Mouse (Mus musculus) adrenal gland, postnatal 14 days (tissue): ENCODE data around the gene Tmbim6. TPM values are rescaled to one million over a fixed set of nuclear protein-coding genes. Genes with fewer than 3 reads are reported as not detected.
A peak's percentile ranks its signal among the peaks of the same experiment; 100 is the strongest.

Source experiments
- DNase-seq: peaks from one replicate; pipeline ENCODE4 v3.0.0; 2021; ENCODE audit warnings: mixed read lengths
- long read RNA-seq, 2 experiments: library from polyadenylated mRNA; stranded (forward); transcript quantifications; one replicate each; pipeline ENCODE4 v2.0.0; 2021
- total RNA-seq: library from RNA; stranded (reverse); gene quantifications from 2 replicates; pipeline ENCODE4 v1.2.3, GENCODE M21; 2021

Tmbim6 gene
- 571 and 598 TPM in 2 replicates for total RNA-seq
- long read RNA-seq, experiment 1, transcript Tmbim6-202 (10 exons, 944 nt), result minor isoform, 25 of 1,071 reads
- long read RNA-seq, experiment 1, transcript Tmbim6-201 (10 exons, 2,452 nt), result major isoform, 950 of 1,071 reads
- long read RNA-seq, experiment 1, partial matches to known transcripts, result 40 of 1,071 reads
- long read RNA-seq, experiment 1, other reads (novel, unspliced or antisense), result 48 of 1,071 reads
- long read RNA-seq, experiment 2, transcript Tmbim6-205 (11 exons, 871 nt), result minor isoform, 5 of 681 reads
- long read RNA-seq, experiment 2, transcript Tmbim6-202 (10 exons, 944 nt), result minor isoform, 11 of 681 reads
- long read RNA-seq, experiment 2, transcript Tmbim6-201 (10 exons, 2,452 nt), result major isoform, 581 of 681 reads
- long read RNA-seq, experiment 2, partial matches to known transcripts, result 73 of 681 reads
- long read RNA-seq, experiment 2, other reads (novel, unspliced or antisense), result 6 of 681 reads

DNA sequence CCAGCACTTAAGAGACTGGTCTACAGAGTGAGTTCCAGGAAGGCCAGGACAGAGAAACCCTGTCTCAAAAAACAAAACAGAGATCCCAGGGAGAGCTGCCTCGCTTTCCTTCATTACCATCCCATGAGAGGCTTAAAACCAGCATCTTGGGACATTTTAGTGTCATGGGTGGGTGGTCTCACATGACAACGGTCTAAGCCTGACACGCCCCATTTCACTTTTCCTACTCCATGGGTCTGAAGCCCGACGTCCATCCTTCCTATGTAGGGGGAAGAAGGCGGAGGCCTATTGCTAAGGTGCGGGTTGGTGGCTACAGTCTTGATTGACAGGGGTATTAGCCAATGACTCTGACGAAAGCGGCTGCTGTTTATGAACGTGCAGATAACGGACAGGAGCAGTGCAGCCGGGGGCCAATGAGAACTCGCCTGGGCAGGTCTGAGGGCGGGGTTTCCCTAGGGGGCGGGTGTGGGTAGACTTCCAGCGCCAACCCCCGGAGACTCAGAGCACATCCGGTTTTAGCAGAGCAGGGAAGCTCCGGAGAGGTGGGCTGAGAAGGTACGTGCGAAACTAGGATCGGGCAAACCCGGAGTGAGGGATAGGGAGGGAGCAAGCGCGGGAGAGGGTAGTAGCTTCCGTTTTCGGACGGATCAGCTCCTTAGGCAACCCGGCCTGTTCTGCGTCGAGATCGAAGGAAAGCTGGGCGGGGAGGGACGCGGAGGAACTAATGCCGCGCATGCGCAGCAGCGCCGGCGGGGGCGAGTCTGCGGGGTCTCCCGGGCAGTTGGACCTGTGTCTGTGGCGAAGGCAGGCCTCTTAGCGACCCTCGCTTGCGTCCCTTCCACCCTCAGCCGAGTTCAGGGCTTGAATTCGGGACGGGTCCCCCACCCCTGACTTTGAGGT, at the start of gene Tmbim6:
Gene Tmbim6 (plus strand): TSS at position 397 of the 900 bp plus-strand sequence.
- peak; percentile 100 for DNase-seq

DNA sequence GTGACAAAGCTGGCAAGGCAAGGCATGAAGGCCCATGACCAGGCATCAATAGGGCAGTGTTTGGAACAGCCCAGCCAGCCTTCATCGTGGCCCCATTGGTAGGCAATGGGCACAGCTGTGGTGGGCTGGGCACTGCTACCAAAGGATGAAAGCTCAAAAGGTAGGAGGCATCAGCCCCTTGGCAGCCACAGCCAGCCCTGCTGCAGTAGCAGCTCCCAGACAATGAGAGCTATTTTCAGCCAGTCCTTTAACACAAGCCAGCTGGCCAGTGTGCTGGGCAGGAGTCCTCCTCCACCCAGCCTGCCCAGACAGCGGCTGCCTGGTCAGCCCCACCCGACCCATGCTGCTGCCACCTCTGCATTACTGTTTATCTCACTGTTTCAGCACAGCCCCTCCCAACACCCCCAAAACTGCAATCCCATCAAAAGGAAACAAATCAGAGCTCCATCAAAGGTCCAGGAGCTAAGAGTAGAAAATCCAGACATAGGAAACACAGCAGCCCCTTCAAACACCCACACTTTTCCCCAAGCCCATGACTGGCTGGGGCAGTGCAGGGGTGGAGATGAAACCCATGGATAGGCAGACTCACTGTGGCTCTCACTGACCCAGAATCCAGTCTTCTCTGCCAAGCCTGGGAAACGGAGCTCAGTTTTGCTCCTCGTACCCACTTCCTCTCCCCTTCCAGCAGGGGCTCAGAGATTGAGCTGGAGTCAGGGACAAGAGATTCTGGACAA, 49.1 kb upstream of the Tmbim6 start:
- DNase-seq, result peak; percentile 47

DNA sequence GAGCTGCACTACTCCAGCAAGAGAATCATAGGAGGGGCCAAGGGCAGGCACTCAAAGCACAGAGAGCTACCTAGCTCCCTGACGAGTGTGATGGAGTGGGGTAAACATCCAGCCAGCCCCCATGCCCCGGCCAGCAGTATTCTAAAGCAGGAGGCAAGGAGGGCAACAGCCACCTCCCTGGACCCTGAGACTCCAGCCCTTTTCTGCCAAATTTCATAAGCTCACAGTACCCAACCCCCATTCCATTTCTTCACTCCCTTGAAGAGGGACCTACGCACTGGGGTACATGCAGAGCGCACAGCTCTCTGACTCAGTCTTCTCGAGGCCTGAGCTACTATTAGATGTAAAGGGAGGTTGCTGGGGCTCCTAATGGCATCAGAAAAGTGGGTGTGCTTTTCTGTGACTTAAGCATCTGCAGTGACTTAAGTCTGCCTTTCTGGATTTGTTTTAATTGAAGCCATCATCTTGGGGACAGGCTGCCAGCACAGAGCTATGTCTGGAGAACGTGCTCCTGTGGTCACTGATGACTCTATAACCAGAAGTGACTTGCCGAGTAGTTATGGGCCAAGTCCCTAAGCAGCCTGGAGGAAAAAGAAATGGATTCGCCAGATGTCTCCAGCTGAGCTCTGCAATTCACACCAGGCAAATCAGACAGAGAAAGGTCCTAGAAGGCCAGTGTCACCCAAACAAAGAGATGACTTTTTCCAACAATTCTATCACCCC, 48.4 kb upstream of the Tmbim6 start:
- no peak for DNase-seq

DNA sequence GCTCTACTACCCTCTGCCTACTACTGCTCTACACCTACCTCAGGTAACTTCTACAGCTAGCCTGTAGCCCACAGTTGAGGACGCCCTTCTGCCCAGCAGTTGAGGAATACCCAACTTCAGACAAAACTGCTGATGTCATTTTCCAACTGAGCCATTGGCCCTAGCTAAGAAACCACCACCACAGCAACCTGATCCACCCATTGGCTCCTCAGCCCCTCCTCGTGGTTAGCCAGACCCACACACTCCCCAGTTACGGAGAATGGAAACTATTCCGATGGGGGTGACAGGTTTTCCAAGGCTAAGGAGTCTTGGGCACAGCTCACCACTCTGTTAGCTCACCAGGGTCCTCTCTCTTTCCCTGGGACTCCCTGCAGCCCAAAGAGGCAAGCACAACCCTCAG, 47.7 kb upstream of the Tmbim6 start:
- no peak for DNase-seq

DNA sequence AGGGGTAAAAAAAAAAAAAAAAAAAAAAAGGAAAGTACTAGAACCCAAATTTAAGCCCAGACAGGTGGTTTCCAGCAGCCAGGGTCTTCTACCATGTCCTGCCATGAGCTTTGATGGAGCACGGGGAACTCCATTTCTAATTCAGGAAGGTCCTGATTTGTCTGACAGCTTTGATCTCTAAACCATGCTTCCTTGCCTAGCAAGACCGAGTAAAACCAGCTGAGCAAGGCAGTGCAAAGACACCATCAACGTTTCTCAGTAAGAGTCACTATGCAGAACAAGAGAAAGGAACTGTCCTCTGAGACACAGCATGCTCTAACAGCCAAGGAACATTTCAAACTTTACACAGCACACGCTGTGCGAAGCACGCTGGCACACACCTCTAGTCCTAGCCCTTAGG, 41.1 kb upstream of the Tmbim6 start:
- DNase-seq, result no peak

DNA sequence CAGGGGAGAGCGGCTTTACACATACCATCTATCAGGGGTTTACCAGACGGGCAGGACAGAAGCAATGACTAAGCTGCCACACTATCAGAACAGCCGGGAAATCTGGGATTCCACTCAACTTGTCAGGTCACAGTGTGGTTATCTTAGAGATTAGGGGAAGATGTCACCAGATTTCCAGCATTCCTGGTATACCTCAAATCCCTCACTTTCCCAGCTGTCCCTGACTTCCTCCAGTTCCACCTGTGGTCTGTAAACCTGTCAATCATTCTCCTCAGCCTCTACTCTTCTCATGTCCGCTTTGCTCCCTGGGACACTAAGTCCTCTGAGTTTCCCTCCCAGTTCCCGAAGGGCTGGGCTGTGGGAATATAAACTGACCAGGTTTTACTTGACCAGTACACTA, 40.4 kb upstream of the Tmbim6 start:
- no peak for DNase-seq

DNA sequence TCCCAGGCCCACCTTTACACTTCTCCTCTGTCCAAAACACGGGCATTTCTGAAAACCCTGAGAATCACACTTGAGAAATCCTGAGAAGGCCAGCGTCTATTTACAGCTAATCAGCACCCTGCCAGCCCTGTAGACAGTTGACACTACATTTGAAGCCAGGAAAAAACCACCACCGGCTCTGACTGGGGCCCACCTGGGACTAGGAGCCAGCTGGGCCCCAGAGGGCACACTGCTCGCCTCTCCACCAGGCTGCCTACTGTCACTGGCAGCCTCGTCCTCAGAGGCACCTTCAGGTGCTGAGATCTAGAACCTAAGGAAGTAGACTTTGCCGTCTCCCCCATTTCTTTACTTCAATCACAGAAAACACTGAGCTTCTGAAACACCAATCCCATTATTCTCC, 37.0 kb upstream of the Tmbim6 start:
- DNase-seq, result no peak

DNA sequence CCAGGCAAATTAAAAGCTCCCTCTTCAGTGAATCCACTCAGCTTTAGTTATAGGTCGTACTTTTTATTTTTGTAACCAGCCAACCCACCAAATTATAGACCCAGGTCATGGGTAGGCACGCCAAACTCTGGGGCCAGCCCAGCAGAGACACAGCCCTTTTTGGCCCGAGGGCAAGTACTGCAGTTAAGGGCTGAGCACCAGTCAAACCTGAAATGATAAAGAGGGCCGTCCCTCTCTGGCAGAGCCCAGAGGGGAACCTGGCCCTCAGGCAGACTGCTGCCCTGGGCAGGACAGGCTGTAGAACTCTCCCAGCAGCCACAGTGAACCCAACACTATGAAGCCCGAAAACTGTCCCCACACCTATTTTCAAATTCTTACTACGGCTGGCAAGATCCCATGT, 36.2 kb upstream of the Tmbim6 start:
- DNase-seq, result no peak

DNA sequence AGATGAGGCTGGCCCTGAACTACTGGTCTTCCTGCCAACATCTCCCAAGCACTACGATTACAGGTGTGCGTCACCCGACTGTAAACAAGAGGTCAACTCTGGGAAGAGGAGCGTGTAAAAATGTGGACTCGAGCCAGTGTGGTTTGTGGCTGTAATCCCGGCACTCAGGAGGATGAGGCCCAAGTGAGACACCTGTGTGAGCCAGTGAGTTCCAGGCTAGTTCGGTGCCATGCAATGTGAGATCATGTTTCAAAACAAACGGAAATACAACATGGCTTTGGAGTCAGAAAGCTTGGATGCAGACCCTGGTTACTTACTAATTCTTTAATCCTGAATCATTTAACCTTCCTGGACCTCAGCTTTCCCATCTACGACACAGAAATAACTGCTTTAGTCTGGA, 33.7 kb upstream of the Tmbim6 start:
- DNase-seq, result no peak

DNA sequence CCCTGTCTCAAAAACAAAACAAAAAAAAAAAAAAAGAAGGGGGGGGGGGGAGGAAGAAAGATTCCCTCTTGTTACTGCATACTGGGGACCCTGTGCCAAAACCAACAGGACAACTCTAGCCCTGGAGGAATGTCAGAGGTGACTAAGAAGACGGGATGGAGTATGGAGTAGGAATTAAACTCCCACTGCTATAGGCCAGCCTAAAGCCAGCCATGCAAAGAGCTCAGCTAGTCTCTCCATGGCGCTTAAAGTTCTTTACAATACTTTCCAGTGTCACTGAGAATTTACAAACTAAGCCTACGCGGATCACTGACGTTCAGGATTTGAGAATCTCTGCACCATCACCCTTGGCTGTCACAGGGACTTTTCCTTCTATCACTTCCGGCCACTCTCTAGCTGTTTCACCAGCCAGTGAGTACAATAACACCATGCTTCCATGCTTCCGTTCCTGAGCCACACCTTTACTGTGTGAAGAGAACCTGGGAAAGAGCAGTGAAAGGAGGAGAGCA, 28.6 kb upstream of the Tmbim6 start:
- no peak for DNase-seq

DNA sequence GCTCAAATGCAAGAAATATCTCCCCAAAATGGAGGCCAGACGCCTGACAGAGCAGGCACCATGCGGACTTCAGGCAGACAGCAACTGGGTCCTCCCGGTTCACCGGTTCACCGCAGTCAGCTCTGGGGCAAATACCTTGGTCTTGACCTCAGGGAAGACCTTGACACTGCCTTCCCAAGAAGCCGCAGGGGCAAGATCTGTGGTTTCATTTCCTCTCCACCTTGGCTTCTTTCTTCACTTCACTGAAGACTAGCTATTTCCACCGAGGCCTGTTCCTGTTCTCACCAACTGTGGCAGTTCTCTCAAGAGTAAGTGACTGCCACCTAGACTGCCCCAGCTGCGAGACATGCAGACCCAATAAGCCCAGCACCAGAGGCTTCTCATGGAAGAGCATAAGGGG, 27.8 kb upstream of the Tmbim6 start:
- no peak for DNase-seq

DNA sequence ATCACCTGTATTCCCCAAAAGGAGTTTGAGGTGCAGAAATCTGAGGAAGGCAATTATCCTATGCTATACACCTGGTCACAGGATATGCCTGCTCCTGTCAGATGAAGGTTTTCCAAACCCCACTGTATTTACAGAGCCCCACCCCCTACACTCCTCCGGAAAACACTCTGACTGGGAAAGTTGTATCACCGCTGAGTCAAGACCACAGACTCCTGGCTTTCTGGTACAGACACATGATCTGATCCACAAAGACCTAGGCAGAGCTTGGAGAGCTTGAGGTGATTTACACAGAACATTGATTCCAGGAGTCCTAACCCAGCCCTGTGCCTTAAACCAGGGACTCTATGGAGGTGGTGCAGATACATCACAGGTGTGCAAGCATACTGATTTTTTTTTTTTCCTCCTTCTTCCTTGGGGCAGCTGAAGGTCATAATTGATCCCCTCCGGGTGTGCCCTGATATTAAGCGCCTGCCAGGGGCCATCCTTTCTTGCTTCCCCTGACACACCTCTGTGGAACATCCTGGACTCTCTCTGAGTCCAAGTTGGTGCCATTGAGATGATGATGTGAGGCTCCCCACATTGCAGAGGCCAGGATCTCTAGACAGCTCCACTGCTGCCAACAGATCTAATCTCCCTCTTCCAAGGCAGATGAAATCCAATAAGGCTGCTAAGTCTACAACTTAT, 24.0 kb upstream of the Tmbim6 start:
- DNase-seq, result no peak

DNA sequence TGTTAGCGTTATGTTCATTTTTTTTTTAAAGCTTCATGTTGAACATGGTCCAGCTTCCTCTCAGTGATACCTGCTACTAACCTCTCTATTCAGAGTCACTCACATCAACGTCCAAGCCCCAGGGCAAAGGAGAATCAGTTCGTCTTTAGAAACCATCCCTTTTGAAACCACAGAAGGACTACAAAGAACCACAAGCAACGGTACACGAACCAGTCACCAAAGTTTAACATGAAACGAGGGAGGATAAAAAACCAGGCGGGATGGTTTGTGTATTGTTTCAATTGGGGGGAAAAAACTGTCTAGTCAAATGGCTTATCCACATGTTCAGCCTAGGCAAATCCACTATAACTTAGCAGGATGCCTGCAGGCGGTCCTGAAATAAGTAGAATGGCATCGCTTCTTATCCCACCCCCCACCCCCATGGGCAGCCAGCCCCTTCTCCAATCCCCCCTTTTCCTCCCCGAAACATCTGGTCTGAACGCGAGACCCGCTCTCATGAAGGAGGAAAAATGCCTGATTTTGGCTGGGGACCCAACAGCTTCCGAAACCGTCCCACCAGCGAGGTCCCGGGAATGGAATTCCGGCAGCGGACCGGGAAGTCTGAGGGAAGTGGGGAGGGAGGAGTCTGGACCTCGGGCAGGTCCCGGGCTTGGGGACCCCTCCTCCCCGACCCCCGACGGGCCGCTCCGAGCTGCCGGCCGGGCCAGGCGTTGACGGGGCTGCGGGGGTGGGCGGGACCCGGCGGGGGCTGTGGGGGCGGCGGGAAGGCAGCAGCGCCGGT, 23.1 kb upstream of the Tmbim6 start:
- DNase-seq, result peak; percentile 49

DNA sequence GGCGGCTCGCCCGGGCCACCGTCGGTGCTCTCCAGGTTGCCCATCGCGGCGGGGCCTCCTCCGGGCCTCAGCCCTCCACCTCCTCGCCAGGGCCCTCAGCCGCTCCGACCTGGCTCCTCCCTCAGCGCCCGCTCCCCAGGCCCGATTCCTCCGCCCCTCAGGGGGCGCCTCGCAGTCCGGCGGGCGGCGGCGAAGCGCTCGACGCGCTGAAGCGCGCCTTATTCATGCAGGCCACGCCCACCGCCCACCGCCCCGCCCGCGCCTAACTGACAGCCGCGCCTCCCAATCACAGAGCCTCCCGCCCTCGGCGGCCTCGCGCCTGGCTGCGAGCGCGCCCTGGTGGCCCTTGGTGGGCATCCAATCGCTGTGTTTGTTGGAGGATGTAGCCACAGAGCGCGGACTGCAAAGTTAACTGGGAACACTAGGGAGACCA, 22.4 kb upstream of the Tmbim6 start, which contains the start of gene Fmnl3:
Gene Fmnl3 (minus strand): TSS at position 224 of the 433 bp plus-strand sequence.
- peak; percentile 99 for DNase-seq

DNA sequence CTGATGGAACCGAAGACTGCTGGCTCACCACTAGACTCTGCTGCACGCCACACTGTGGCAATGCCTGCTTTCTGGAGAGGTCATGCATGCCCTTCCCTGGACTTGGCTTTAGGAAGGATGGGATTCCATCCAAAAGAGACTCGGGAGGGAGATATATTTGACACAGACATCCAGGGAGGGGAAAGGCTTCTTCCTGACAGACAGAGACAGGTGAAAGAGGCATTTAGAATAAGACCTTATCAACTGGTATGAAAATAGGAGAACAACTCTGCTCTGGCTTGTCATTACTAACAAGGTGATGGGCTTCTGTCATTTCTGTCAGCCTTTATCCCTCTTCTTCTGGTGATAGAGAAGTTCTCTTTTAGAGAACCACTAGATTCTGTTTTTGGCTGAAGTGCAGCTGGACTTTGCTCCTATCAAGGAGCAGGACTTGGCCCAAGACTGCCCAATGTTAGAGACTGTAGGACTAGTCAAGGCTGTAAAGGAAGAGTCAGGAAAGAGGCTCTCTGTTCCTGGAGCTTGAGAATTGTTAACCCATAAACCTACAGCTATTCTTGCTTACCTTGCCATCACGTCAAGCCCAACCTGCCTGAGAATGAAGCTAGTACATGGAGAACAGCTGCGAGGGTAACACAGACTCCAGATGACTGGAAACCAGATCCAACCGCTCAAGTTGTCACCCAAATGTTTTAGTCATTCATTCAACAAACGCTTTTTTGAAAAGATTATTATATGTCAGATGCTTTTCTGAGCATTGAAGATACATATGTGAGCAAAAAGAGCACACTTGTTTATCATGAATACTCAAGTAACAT, 20.9 kb upstream of the Tmbim6 start:
- DNase-seq, result no peak

DNA sequence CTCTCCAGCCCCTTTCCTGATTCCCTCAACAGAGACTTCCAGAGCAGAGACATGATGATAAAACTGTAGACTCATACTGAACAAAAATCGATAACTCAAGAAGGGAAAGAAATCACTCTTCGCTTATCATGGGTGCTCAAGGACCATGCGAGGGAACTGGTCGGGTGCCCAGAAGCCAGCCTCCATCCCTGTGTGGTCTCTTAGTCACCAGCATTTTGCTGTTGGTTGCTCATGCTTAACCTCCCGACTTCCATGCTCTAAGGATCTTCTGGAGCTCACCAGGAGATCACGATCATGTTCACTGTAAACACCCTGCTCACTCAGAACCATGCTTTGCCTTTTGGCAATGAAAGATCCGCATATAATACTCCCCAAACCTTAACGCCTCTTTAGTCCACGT, 19.9 kb upstream of the Tmbim6 start:
- peak; percentile 76 for DNase-seq

DNA sequence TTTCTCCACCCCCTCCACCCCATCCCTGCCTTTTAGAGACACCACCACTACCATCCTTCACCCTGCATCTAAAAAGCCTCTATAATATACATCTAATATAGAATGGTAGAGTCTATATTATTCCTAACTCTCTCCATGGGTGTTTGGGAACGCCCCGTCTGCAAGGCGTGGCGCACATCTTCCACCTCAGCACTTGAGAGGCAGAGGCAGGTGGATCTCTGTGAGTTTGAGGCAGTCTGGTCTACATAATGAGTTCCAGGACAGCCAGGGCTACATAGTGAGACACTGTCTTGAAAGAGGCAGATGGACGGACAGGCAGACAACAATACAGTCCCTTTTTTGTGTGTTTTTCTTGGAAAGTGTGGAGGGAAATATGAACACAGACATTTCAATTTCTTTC, 17.6 kb upstream of the Tmbim6 start:
- DNase-seq, result no peak

DNA sequence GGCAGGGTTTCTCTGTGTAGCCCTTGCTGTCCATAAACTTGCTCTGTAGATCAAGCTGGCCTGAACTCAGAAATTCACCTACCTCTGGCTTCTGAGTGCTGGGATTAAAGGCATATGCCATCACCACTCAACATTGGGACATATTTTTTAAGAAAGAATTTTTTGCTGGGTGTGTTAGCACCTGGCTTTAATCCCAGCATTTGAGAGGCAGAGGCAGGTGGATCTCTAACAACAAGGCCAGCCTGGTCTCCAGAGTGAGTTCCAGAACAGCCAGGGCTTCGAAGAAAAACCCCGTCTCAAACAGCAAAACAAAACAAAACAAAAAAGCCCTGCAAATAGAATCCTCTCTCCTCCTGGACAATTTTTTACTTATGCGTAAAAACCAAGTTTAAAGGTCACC, 17.1 kb upstream of the Tmbim6 start:
- no peak for DNase-seq

DNA sequence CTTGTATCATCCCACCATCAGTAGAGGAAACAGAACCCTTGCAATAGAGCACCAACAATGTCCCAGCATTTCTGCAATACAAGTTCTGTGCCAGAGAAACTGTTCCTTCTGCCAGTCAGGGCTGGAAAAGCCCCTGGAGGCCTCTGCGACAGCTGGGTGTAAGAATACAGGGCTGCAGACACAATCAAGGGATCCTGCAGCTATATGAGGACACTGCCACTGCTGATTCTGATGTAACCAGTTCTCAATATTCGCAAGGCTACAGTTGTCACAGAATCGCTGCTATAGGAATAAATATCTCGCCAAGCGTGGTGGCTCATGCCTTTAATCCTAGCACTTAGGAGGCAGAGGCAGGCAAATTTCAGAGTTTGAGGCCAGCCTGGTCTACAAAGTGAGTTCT, 16.4 kb upstream of the Tmbim6 start:
- no peak for DNase-seq
